Mouse (Mus musculus) testis, adult 2 months (tissue): ENCODE results near the gene Dnajc3. TPM values are rescaled to one million over a fixed set of nuclear protein-coding genes. Genes with fewer than 3 reads are reported as not detected.

Experiments
- H3K27ac ChIP-seq: fragments of 200-500 bp; 2 replicates; pipeline ENCODE4 v1.5.1; 2012; ENCODE audit warnings: low read depth, low read length; ENCODE audit not compliant: control insufficient read depth, insufficient read depth
- H3K27me3 ChIP-seq: fragments of 200-500 bp; 2 replicates; pipeline ENCODE4 v1.6.1; 2012; ENCODE audit warnings: mild to moderate bottlenecking, low read length, moderate library complexity; ENCODE audit not compliant: control insufficient read depth, insufficient read depth
- H3K36me3 ChIP-seq: fragments of 200-500 bp; 2 replicates; pipeline ENCODE4 v1.6.1; 2012; ENCODE audit warnings: mild to moderate bottlenecking, low read length; ENCODE audit not compliant: control insufficient read depth, insufficient read depth
- H3K4me1 ChIP-seq: fragments of 200-500 bp; 2 replicates; pipeline ENCODE4 v1.6.1; 2012; ENCODE audit warnings: low read length; ENCODE audit not compliant: control insufficient read depth, insufficient read depth
- H3K4me3 ChIP-seq: fragments of 200-500 bp; 2 replicates; pipeline ENCODE4 v1.5.1; 2012; ENCODE audit warnings: low read depth, mild to moderate bottlenecking, low read length, moderate library complexity, mixed read lengths; ENCODE audit not compliant: control insufficient read depth
- CTCF ChIP-seq: fragments of 200-500 bp; IDR thresholded peaks from 2 replicates; pipeline ENCODE4 v1.5.1; 2012; ENCODE audit warnings: low read depth, mild to moderate bottlenecking, inconsistent platforms, low read length, moderate library complexity; ENCODE audit not compliant: control insufficient read depth, insufficient read depth, insufficient replicate concordance
- POLR2A ChIP-seq: fragments of 200-500 bp; IDR thresholded peaks from 2 replicates; pipeline ENCODE4 v1.6.1; 2012; ENCODE audit warnings: low read depth, mild to moderate bottlenecking, inconsistent platforms, low read length, moderate library complexity; ENCODE audit not compliant: control insufficient read depth
- polyA plus RNA-seq: library from polyadenylated mRNA; depleted of rRNA; stranded (reverse); fragments of >200 nt; gene quantifications from 2 replicates; pipeline ENCODE4 v1.2.3, GENCODE M21; 2012; rRNA removed

The Dnajc3 gene
- polyA plus RNA-seq, 1 experiment, result 14.9 TPM

GRCm38 (mm10) chr14:119027675-119028253, 90.0 kb downstream of the Dnajc3 start:
- H3K4me1 ChIP-seq, result no peaks in the 10 kb centered on the region
- H3K27ac ChIP-seq, result no peak overlapping the region
- no peaks in the 10 kb centered on the region for H3K27me3 ChIP-seq
- H3K4me3 ChIP-seq, result no peak overlapping the region
- no peak for TF ChIP-seq CTCF
- TF ChIP-seq POLR2A, result no peak
- no peaks in the 10 kb centered on the region; the same call in none of the 2 replicates for H3K36me3 ChIP-seq

Other genes starting within 250 kb of the Dnajc3 start
- 0.96 and 1.9 TPM in 2 replicates for gene Abcc4, start 231.8 kb upstream of the Dnajc3 start, polyA plus RNA-seq
- 0.16 and 0.85 TPM in 2 replicates for gene Cldn10, start 150.1 kb upstream of the Dnajc3 start, polyA plus RNA-seq
- 72.9 and 82.4 TPM in 2 replicates for gene Dzip1, start 12.5 kb upstream of the Dnajc3 start, polyA plus RNA-seq
- 13.7 and 18.9 TPM in 2 replicates for gene Uggt2, start 161.5 kb downstream of the Dnajc3 start, polyA plus RNA-seq
- 0.44 and 0.76 TPM in 2 replicates for gene Hs6st3, start 200.4 kb downstream of the Dnajc3 start, polyA plus RNA-seq